Comparison of ENCODE assay signal across 17 mouse cellular contexts in genomic region chrX:77608947-77609703, GRCm38 (mm10).
DNase-seq lines count a peak whose midpoint lies in the region; ATAC-seq and TF ChIP-seq lines count a peak whose summit lies in the region.
"Had no signal": no experiment of that assay in that cellular context is flagged by ENCODE, and none has a peak within 500 bp of the region (broad histone marks: within the 10 kb centered on the region; RNA-seq: fewer than 3 reads in every experiment).

No protein-coding gene starts in this region.

- DNase-seq in heart, adult 11 months: peak; percentile 80
- DNase-seq in heart, embryonic 10.5 days (ENCODE audit: low spot score): no peak
- DNase-seq in lung, postnatal 0 days (ENCODE audit: low spot score): no peak
- no peak for DNase-seq in lung, postnatal 14 days
- DNase-seq in ZHBTc4 (ENCODE audit: low read depth, low spot score): peak; percentile 70
- DNase-seq in skeletal muscle tissue, adult 2 months (ENCODE audit: low read depth, low spot score): peak; percentile 15
- DNase-seq in layer of hippocampus, adult 9-10 months (ENCODE audit: low spot score): no peak
- DNase-seq: adrenal gland, adult 8-10 months; cerebellum, postnatal 10 days; kidney, postnatal 25 days; left cerebral cortex, postnatal 4 days; lung, postnatal 4 days had no signal

- H3K4me3 ChIP-seq in heart, embryonic 10.5 days: no peak overlapping the region
- no peak overlapping the region for H3K4me3 ChIP-seq in lung, postnatal 0 days (ENCODE audit: low read depth, low read length)
- H3K4me3 ChIP-seq: neural tube, embryonic 13.5 days had no signal

- no peak overlapping the region for H3K27ac ChIP-seq in heart, embryonic 10.5 days
- H3K27ac ChIP-seq in lung, postnatal 0 days (ENCODE audit: low read length): no peak overlapping the region
- H3K27ac ChIP-seq: liver, embryonic 14.5 days; neural tube, embryonic 13.5 days; stomach, postnatal 0 days had no signal

- H3K4me1 ChIP-seq in heart, embryonic 10.5 days: no peaks in the 10 kb centered on the region
- H3K4me1 ChIP-seq in lung, postnatal 0 days (ENCODE audit: insufficient read depth, low read depth, low read length): no peaks in the 10 kb centered on the region

- H3K9me3 ChIP-seq in heart, embryonic 10.5 days: no peaks in the 10 kb centered on the region
- no peaks in the 10 kb centered on the region for H3K9me3 ChIP-seq in lung, postnatal 0 days (ENCODE audit: low read length)
- H3K9me3 ChIP-seq: neural tube, embryonic 13.5 days had no signal

- no peak for TF ChIP-seq CTCF in lung, postnatal 0 days (IDR thresholded peaks at IDR 0.05)

- no peak overlapping the region for H3K4me2 ChIP-seq in lung, postnatal 0 days (replicated peaks; ENCODE audit: low read depth, low read length)
- H3K4me2 ChIP-seq: neural tube, embryonic 13.5 days had no signal

- peak; percentile 25; the same call in 1 of the 2 replicates for ATAC-seq in lung, postnatal 0 days
- ATAC-seq: midbrain, embryonic 16.5 days; Patski had no signal

- H3K27me3 ChIP-seq in heart, embryonic 10.5 days (ENCODE audit: insufficient read depth, poor library complexity, severe bottlenecking): no peaks in the 10 kb centered on the region
- H3K27me3 ChIP-seq in lung, postnatal 0 days (replicated peaks; ENCODE audit: insufficient read depth, low read length): no peaks in the 10 kb centered on the region
- H3K27me3 ChIP-seq: neural tube, embryonic 13.5 days had no signal

- 51% methylated on average over 2 of the region's 2 CpGs for WGBS in heart, embryonic 10.5 days
- 23% methylated on average over 2 of the region's 2 CpGs for WGBS in lung, postnatal 0 days

- no peaks in the 10 kb centered on the region for H3K36me3 ChIP-seq in heart, embryonic 10.5 days
- H3K36me3 ChIP-seq in lung, postnatal 0 days (ENCODE audit: insufficient read depth, low read length): no peaks in the 10 kb centered on the region
- H3K36me3 ChIP-seq: neural tube, embryonic 13.5 days had no signal

- no peak overlapping the region for H3K9ac ChIP-seq in lung, postnatal 0 days (replicated peaks; ENCODE audit: low read depth)
- H3K9ac ChIP-seq: liver, embryonic 14.5 days; neural tube, embryonic 13.5 days had no signal

- TF ChIP-seq EP300 in lung, postnatal 0 days (IDR thresholded peaks at IDR 0.05): no peak

Comparison
In these comparisons a context has a peak if more than half of its experiments do, and no peak if none do; other contexts are left out.
1. DNase-seq: peak in heart, adult 11 months (single experiment), ZHBTc4 (single experiment) and skeletal muscle tissue, adult 2 months (single experiment); none in heart, embryonic 10.5 days (single experiment), lung, postnatal 0 days (single experiment), lung, postnatal 14 days (single experiment) and layer of hippocampus, adult 9-10 months (single experiment).